Mouse (Mus musculus) C2C12 (cell line): ENCODE data around the gene Gm44973. TPM values are rescaled to one million over a fixed set of nuclear protein-coding genes. Genes with fewer than 3 reads are reported as not detected.

Experiments used
- H3K27me3 ChIP-seq: one replicate; pipeline ENCODE4 v1.6.1; 2011; ENCODE audit not compliant: control insufficient read depth, insufficient read depth, insufficient read length
- H3K36me3 ChIP-seq: one replicate; pipeline ENCODE4 v1.6.1; 2011; ENCODE audit not compliant: control insufficient read depth, insufficient read depth
- H3K4me3 ChIP-seq: one replicate; pipeline ENCODE4 v1.5.1; 2011; ENCODE audit warnings: mild to moderate bottlenecking, control low read depth; ENCODE audit not compliant: poor library complexity, insufficient read depth, severe bottlenecking
- H3K79me2 ChIP-seq: one replicate; pipeline ENCODE4 v1.6.1; 2011; ENCODE audit not compliant: control insufficient read depth, insufficient read depth
- H3K79me3 ChIP-seq: one replicate; pipeline ENCODE4 v1.6.1; 2011; ENCODE audit warnings: low read depth, control low read depth
- H3ac ChIP-seq: one replicate; pipeline ENCODE3; 2011; ENCODE audit warnings: low read depth; ENCODE audit not compliant: control insufficient read depth, insufficient read length
- CEBPB ChIP-seq: IDR thresholded peaks from one replicate; pipeline ENCODE4 v1.6.1; 2011; ENCODE audit warnings: low read depth, mild to moderate bottlenecking, control low read depth, moderate library complexity
- CTCF ChIP-seq: IDR thresholded peaks from one replicate; pipeline ENCODE4 v1.5.1; 2011; ENCODE audit not compliant: control insufficient read depth, insufficient read depth, insufficient read length
- FOSL1 ChIP-seq: IDR thresholded peaks from one replicate; pipeline ENCODE4 v1.8.0; 2011; ENCODE audit warnings: mild to moderate bottlenecking, low read length; ENCODE audit not compliant: poor library complexity, insufficient read depth, severe bottlenecking
- MAX ChIP-seq: IDR thresholded peaks from one replicate; pipeline ENCODE4 v1.6.1; 2011; ENCODE audit warnings: mild to moderate bottlenecking, control low read depth
- MYOD1 ChIP-seq: IDR thresholded peaks from one replicate; pipeline ENCODE4 v1.6.1; 2011; ENCODE audit warnings: low read depth; ENCODE audit not compliant: control insufficient read depth, insufficient read length
- MYOG ChIP-seq: IDR thresholded peaks from one replicate; pipeline ENCODE4 v1.6.1; 2011; ENCODE audit not compliant: control insufficient read depth, insufficient read length; ENCODE audit errors: extremely low read depth
- USF1 ChIP-seq: IDR thresholded peaks from one replicate; pipeline ENCODE4 v1.6.1; 2011; ENCODE audit warnings: low read depth, mild to moderate bottlenecking, control low read depth, moderate library complexity
- polyA plus RNA-seq: library from polyadenylated mRNA; unstranded; fragments of >200 nt; fragmentation: generic; extraction: Trizol; gene quantifications from one replicate; pipeline ENCODE4 v1.2.1, GENCODE M21; 2012; ENCODE audit warnings: missing spikeins

Gene Gm44973
- polyA plus RNA-seq, 1 experiment, result not detected

- Histone ChIP-seq H3K27me3 (no peaks in the 10 kb centered on the region), H3K79me3 (peaks cover 45% of the 10 kb centered on the region), H3K79me2 (peaks cover 68% of the 10 kb centered on the region), H3ac (peak overlapping the region; percentile 91), H3K4me3 (peak overlapping the region; percentile 69), H3K36me3 (peaks cover 48% of the 10 kb centered on the region)
- no peak for TF ChIP-seq MYOG
- no peak for TF ChIP-seq CTCF
- TF ChIP-seq MYOD1, result no peak
- no peak for TF ChIP-seq USF1
- no peak for TF ChIP-seq FOSL1
- TF ChIP-seq MAX, result no peak
- no peak for TF ChIP-seq CEBPB
These were observed 5.9 kb downstream of the Gm44973 start for GRCm38 (mm10) chr7:5021197-5021596.

GRCm38 (mm10) chr7:5029543-5029942 is 14.2 kb downstream of the Gm44973 start:
- no peaks in the 10 kb centered on the region for H3K27me3 ChIP-seq
- H3K79me2 ChIP-seq, result peaks cover 22% of the 10 kb centered on the region
- TF ChIP-seq CEBPB, result no peak
- TF ChIP-seq FOSL1, result no peak
- no peak for TF ChIP-seq MYOG
- no peak for TF ChIP-seq MAX
- no peak for TF ChIP-seq USF1
- TF ChIP-seq CTCF, result no peak
- TF ChIP-seq MYOD1, result no peak
- H3ac ChIP-seq, result no peak overlapping the region
- H3K79me3 ChIP-seq, result peaks cover 11% of the 10 kb centered on the region
- peaks cover 76% of the 10 kb centered on the region for H3K36me3 ChIP-seq
- H3K4me3 ChIP-seq, result no peak overlapping the region

DNA sequence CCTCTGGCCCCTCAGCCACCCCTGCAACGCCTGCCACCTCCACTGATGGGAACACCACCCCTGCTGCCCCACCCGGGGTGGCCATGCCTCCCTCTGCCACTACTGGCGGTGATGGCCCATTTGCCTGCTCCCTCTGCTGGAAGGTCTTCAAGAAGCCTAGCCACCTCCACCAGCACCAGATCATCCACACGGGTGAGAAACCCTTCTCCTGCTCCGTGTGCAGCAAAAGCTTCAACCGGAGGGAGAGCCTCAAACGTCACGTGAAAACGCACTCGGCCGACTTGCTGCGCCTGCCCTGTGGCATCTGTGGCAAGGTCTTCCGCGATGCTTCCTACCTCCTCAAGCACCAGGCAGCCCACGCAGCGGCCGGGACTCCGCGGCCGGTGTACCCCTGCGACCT is 14.7 kb downstream of the Gm44973 start:
- TF ChIP-seq MYOG, result no peak
- no peak for TF ChIP-seq USF1
- TF ChIP-seq CTCF, result no peak
- no peak for TF ChIP-seq FOSL1
- TF ChIP-seq MYOD1, result no peak
- TF ChIP-seq CEBPB, result no peak
- TF ChIP-seq MAX, result no peak
- Histone ChIP-seq H3K79me3 (peaks cover 7% of the 10 kb centered on the region), H3ac (no peak overlapping the region), H3K79me2 (peaks cover 18% of the 10 kb centered on the region), H3K27me3 (no peaks in the 10 kb centered on the region), H3K4me3 (no peak overlapping the region), H3K36me3 (peaks cover 73% of the 10 kb centered on the region)

DNA sequence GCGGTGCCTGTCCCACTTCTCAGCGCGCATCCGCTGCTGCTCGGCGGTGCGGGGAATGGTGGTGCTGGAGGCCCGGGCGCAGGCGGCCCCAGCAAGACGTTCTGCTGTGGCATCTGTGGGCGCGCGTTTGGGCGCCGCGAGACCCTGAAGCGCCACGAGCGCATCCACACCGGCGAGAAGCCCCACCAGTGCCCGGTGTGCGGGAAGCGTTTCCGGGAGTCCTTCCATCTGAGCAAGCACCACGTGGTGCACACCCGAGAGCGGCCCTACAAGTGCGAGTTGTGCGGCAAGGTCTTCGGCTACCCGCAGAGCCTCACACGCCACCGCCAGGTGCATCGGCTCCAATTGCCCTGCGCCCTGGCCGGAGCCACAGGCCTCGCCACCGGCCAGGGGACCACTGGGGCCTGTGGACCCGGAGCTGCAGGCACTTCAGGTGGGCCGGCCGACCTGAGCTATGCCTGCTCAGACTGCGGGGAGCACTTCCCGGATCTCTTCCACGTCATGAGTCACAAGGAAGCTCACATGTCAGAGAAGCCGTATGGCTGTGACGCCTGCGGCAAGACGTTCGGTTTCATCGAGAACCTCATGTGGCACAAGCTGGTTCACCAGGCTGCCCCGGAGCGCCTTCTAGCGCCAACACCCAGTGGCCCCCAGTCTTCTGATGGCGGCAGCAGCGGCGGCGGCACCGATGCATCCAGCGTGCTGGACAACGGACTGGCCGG is 15.4 kb downstream of the Gm44973 start:
- Histone ChIP-seq H3K79me2 (peaks cover 10% of the 10 kb centered on the region), H3K27me3 (no peaks in the 10 kb centered on the region), H3K4me3 (no peak overlapping the region), H3K79me3 (peaks cover 3% of the 10 kb centered on the region), H3K36me3 (peaks cover 66% of the 10 kb centered on the region), H3ac (no peak overlapping the region)
- TF ChIP-seq CTCF (no peak), MYOG (no peak), FOSL1 (no peak), MYOD1 (no peak), MAX (no peak), CEBPB (no peak)

- peaks cover 1% of the 10 kb centered on the region for H3K79me3 ChIP-seq
- no peaks in the 10 kb centered on the region for H3K27me3 ChIP-seq
- no peak overlapping the region for H3ac ChIP-seq
- H3K4me3 ChIP-seq, result no peak overlapping the region
- peaks cover 3% of the 10 kb centered on the region for H3K79me2 ChIP-seq
- peaks cover 59% of the 10 kb centered on the region for H3K36me3 ChIP-seq
- TF ChIP-seq USF1 (no peak), MYOD1 (no peak), MAX (no peak), CEBPB (no peak), CTCF (no peak), MYOG (no peak), FOSL1 (no peak)
These were observed 16.2 kb downstream of the Gm44973 start for GRCm38 (mm10) chr7:5031496-5031895.

DNA sequence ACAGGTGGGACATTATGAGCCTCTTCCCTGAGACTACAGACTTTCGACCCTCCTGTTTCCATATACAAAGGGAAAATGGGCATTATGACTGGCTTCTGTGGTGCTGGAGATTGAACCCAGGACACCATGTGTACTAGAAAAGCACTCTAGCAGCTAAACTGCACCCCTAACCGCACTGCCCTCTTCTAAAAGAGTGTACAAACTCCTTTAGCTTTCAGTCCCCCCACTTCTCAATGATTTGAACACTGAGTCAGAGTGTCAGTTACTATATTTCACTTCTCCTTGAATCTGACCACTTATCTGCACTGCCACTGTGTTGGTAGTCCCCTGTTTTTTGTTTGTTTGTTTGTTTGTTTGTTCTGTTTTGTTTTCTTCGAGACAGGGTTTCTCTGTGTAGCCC is 18.5 kb downstream of the Gm44973 start, which contains the start of gene 4632433K11Rik:
4632433K11Rik (plus strand) TSS at position 301 of the 400 bp plus-strand sequence.
- Histone ChIP-seq H3K27me3 (no peaks in the 10 kb centered on the region), H3ac (no peak within 1 kb of the TSS), H3K36me3 (peaks cover 45% of the 10 kb centered on the region), H3K79me2 (no peaks in the 10 kb centered on the region), H3K4me3 (no peak within 1 kb of the TSS), H3K79me3 (peaks cover 1% of the 10 kb centered on the region)
- TF ChIP-seq USF1 (no peak), CEBPB (no peak), MAX (no peak), CTCF (no peak), MYOD1 (no peak), MYOG (no peak), FOSL1 (no peak)
